Mouse (Mus musculus): Measurements from ENCODE around the gene Apol8.

DNA sequence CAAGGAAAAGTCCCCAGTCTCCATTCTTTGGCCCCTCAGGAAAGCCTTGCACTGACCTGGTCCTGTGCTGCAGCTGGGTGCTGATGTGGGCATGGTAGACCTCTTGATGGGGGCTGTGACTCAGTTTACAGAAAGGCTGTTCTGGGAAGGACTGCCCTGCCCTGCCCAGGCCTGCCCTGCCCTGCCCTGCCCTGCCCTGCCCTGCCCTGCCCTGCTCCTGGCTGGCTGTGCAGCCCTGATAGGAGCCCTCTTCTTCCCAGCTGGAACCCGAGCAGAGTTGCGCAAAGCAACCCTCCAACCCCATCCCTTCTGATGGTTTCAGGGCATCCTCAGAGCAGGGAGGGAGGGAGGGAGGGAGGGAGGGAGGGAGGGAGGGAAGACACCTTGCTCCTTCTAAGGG lies 1.7 kb downstream of the Apol8 start:
- TF ChIP-seq POLR2A (IDR thresholded peaks at IDR 0.05; ENCODE audit: insufficient read depth, low read depth, low read length) (no peak), CTCF (IDR thresholded peaks at IDR 0.05; ENCODE audit: insufficient read depth, low read depth, low read length) (no peak)
